Mouse (Mus musculus) small intestine, adult 2 months (tissue): ENCODE measurements at regions not wholly inside any gene's neighbourhood (a gene's known extent, or its start where the extent isn't known, plus 50 kb on each side); places are given as distances from the start of the nearest gene placed in this dataset.

ENCODE experiments used
- H3K27ac ChIP-seq: fragments of 200-500 bp; 2 replicates; pipeline ENCODE4 v1.5.1; 2012; ENCODE audit warnings: low read depth, low read length, control low read depth, inconsistent platforms; ENCODE audit not compliant: insufficient read depth
- H3K27me3 ChIP-seq: fragments of 200-500 bp; 2 replicates; pipeline ENCODE4 v1.6.1; 2012; ENCODE audit warnings: mild to moderate bottlenecking, moderate library complexity, low read length, inconsistent platforms; ENCODE audit not compliant: control insufficient read depth, insufficient read depth
- H3K36me3 ChIP-seq: fragments of 200-500 bp; 2 replicates; pipeline ENCODE4 v1.6.1; 2012; ENCODE audit warnings: mild to moderate bottlenecking, low read length, control low read depth, inconsistent platforms; ENCODE audit not compliant: control insufficient read depth, insufficient read depth
- H3K4me1 ChIP-seq: fragments of 200-500 bp; 2 replicates; pipeline ENCODE4 v1.6.1; 2012; ENCODE audit warnings: low read length, inconsistent platforms, mixed read lengths; ENCODE audit not compliant: control insufficient read depth, insufficient read depth, insufficient read length
- H3K4me3 ChIP-seq: fragments of 200-500 bp; 2 replicates; pipeline ENCODE4 v1.5.1; 2012; ENCODE audit warnings: low read depth, mild to moderate bottlenecking, control low read depth, inconsistent platforms, low read length, moderate library complexity
- CTCF ChIP-seq: fragments of 200-500 bp; IDR thresholded peaks from 2 replicates; pipeline ENCODE4 v1.5.1; 2012; ENCODE audit warnings: low read depth, mild to moderate bottlenecking, control low read depth, inconsistent platforms, low read length, moderate library complexity, mixed read lengths; ENCODE audit not compliant: insufficient replicate concordance, insufficient read length; ENCODE audit errors: extremely low read depth
- POLR2A ChIP-seq: fragments of 200-500 bp; IDR thresholded peaks from 2 replicates; pipeline ENCODE4 v1.6.1; 2012; ENCODE audit warnings: low read depth, mild to moderate bottlenecking, control low read depth, inconsistent platforms, low read length, moderate library complexity
- WGBS: fragments of 180-500 bp; shearing (Covaris S2); methylation state at CpG from one replicate; pipeline ENCODE4 v1.1.7; 2018; 5-methylcytosine and 5-hydroxymethylcytosine counted together

DNA sequence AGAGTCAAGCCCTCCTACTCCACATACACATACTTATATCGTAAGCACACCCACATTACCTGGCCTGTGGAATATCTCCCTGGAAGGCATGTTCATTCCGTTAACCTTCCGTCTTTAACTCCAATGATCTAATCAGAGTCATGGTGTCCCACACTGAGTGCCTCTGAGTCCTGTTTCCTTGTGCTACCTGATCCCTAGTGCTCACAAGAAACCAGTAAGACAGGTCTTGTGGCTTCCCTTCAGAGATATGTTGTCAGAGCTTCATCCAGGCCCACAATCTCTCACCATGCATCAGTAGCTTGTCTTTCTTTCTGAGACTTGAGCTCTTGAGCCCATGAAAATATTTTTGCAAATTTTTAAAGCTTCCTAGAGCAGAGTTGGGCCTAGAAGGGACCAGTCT, 63.2 kb upstream of the Cadm1 start:
- Histone ChIP-seq H3K36me3 (no peaks in the 10 kb centered on the region), H3K4me1 (no peaks in the 10 kb centered on the region), H3K4me3 (no peak overlapping the region), H3K27me3 (no peaks in the 10 kb centered on the region), H3K27ac (no peak overlapping the region)
- 87% methylated on average over 3 of the region's 3 CpGs for WGBS
- no peak for TF ChIP-seq POLR2A
- no peak for TF ChIP-seq CTCF

DNA sequence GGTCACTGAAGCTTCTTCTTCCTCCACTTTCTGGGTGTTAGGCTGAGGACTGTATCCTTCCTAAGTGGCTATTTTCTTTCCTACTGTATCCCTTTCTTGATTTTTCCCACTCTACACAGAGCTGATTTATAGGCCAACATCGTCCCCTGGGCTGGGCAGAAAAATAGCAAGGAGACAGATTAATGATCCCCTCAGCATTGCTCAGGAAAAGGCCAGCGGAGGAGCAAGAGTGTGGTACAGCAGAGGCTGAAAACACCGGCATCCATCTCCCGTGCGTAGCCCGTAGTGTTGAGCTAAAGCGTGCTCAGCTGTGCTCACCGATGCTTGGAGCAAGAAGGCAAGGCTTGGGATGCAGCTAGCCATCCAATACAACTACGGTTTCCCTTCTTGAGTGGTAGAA, 62.2 kb upstream of the Cadm1 start:
- no peaks in the 10 kb centered on the region for H3K36me3 ChIP-seq
- H3K27ac ChIP-seq: no peak overlapping the region
- no peak for TF ChIP-seq POLR2A
- TF ChIP-seq CTCF: no peak
- H3K4me1 ChIP-seq: no peaks in the 10 kb centered on the region
- H3K4me3 ChIP-seq: no peak overlapping the region
- no peaks in the 10 kb centered on the region for H3K27me3 ChIP-seq
- WGBS: 88% methylated on average over 9 of the region's 9 CpGs

GRCm38 (mm10) chr9:47469576-47469975, 60.4 kb upstream of the Cadm1 start:
- no peak for TF ChIP-seq CTCF
- no peak for TF ChIP-seq POLR2A
- Histone ChIP-seq H3K36me3 (no peaks in the 10 kb centered on the region), H3K27ac (no peak overlapping the region), H3K27me3 (no peaks in the 10 kb centered on the region), H3K4me3 (no peak overlapping the region), H3K4me1 (no peaks in the 10 kb centered on the region)
- WGBS: 98% methylated on average over 1 of the region's 1 CpGs

DNA sequence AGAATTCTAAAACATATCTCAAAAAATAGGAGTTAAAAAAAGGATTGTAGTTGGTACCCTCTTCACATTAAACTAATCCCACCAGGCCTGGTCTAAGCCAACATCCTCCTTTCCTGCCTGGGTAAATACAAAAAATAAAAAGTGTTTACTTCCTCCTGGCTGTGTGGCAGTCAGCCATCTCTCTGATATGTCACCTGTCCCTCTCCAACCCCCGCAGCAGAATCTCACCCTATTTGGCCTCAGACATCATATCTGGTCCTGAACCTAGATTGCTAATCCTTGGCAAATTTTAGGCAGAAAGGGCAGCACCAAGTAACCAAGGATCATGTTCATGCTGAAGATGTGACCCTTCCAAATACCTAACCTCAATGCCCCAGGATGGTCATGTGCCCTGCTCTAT, 59.2 kb upstream of the Cadm1 start:
- no peaks in the 10 kb centered on the region for H3K36me3 ChIP-seq
- no peak overlapping the region for H3K27ac ChIP-seq
- 26% methylated on average over 1 of the region's 1 CpGs for WGBS
- TF ChIP-seq CTCF (no peak), POLR2A (no peak)
- H3K4me1 ChIP-seq: no peaks in the 10 kb centered on the region
- H3K4me3 ChIP-seq: no peak overlapping the region
- no peaks in the 10 kb centered on the region for H3K27me3 ChIP-seq

DNA sequence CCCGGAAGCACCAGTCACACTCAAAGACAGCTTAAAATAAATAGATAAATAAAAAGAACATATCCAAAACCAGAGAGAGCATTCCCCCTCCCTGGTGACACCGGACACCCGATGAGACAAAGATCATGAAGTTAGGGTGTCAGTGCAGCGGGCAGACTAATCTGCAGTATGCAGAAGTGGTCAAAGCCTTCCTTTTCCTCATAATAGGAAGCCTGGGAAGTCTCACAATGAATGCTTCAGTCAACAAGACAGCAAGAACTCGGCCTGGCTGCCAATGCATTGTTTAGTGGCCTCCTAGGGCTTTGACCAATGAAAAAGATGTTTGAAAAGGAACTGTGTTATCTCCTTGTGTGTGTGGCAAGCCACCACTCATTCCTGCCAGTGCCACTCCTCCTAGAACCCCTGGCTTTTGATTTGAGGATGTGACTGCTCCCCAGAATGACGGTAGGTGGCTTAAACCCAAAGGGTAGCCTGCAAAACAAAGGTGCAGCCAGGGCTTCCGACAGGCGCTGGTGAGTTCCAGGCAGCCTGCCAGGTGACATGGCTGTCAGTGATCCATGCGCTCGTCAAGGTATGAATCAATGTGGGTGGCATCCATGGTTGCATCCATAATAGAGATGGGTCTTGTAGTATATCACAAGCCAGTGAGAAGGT, 58.1 kb upstream of the Cadm1 start:
- 40% methylated on average over 10 of the region's 10 CpGs for WGBS

GRCm38 (mm10) chr9:47473776-47474365, 56.1 kb upstream of the Cadm1 start:
- no peaks in the 10 kb centered on the region for H3K27me3 ChIP-seq
- H3K27ac ChIP-seq: no peak overlapping the region
- WGBS: 81% methylated on average over 5 of the region's 5 CpGs
- H3K36me3 ChIP-seq: no peaks in the 10 kb centered on the region
- H3K4me1 ChIP-seq: no peaks in the 10 kb centered on the region
- no peak overlapping the region for H3K4me3 ChIP-seq
- TF ChIP-seq POLR2A (no peak), CTCF (no peak)

More for the DNA sequence above, 58.1 kb upstream of the Cadm1 start:
- no peaks in the 10 kb centered on the region for H3K27me3 ChIP-seq
- TF ChIP-seq CTCF (no peak), POLR2A (no peak)
- H3K36me3 ChIP-seq: no peaks in the 10 kb centered on the region
- no peaks in the 10 kb centered on the region for H3K4me1 ChIP-seq
- no peak overlapping the region for H3K4me3 ChIP-seq
- no peak overlapping the region for H3K27ac ChIP-seq

- H3K4me3 ChIP-seq: no peak overlapping the region
- no peak for TF ChIP-seq POLR2A
- TF ChIP-seq CTCF: no peak
- 15% methylated on average over 5 of the region's 5 CpGs for WGBS
- no peak overlapping the region for H3K27ac ChIP-seq
- no peaks in the 10 kb centered on the region for H3K27me3 ChIP-seq
- no peaks in the 10 kb centered on the region for H3K4me1 ChIP-seq
- no peaks in the 10 kb centered on the region for H3K36me3 ChIP-seq
Measured at GRCm38 (mm10) chr9:47474776-47475175, 55.2 kb upstream of the Cadm1 start.
